Mouse (Mus musculus) Patski (cell line): ENCODE data around the gene Atp2c1. TPM values are rescaled to one million over a fixed set of nuclear protein-coding genes. Genes with fewer than 3 reads are reported as not detected.

ENCODE experiments used
- ATAC-seq: fragments of 100-300 bp; one replicate; pipeline ENCODE4 v1.8.0; 2021
- CTCF ChIA-PET: fragments of 350-600 bp; sonication (Branson Sonifier 250); formaldehyde crosslinking; loops from one replicate; lab custom pipeline; 2022; ENCODE audit warnings: inconsistent platforms; lab: Charles Lee
- POLR2A ChIA-PET: fragments of 350-600 bp; sonication (Branson Sonifier 250); formaldehyde crosslinking; loops from one replicate; lab custom pipeline; 2022; ENCODE audit warnings: antibody characterized with exemption, inconsistent platforms; lab: Charles Lee
- DNase-seq: peaks from one replicate; pipeline ENCODE4 v3.0.0-alpha.2; 2011; ENCODE audit warnings: low read depth, low spot score
- H3K27me3 ChIP-seq: fragments of 371-371 bp; one replicate; pipeline ENCODE4 v1.5.1; 2021
- CTCF ChIP-seq: fragments of 100-300 bp; IDR thresholded peaks from one replicate; pipeline ENCODE4 v1.5.1; 2021
- in situ Hi-C: fragments of 300-500 bp; cut with MboI; formaldehyde crosslinking; loops from 3 replicates; pipeline ENCODE4 v1.11.1; 2018; ENCODE audit warnings: low pct_unique_long_range_greater_than_20kb, mixed read lengths
- polyA plus RNA-seq: library from polyadenylated mRNA; unstranded; gene quantifications from one replicate; pipeline ENCODE4 v1.2.3, GENCODE M21; 2021

Atp2c1 gene
- polyA plus RNA-seq, 1 experiment from 2014 or later, result 60.1 TPM

- ATAC-seq (no peak), DNase-seq (no peak)
- in situ Hi-C loops, result no loop called here
- H3K27me3 ChIP-seq, result no peaks in the 10 kb centered on the region
- ChIA-PET POLR2A (no interaction called here), CTCF (interaction anchor here (1.0 to 1.3 kb wide), 2 partner anchors 9 to 15 kb away, joined by 3 read pairs; no protein-coding TSS in a partner anchor)
- TF ChIP-seq CTCF, result no peak
These were observed 68.1 kb downstream of the Atp2c1 start for GRCm38 (mm10) chr9:105459032-105459431.

GRCm38 (mm10) chr9:105408549-105408948 lies 118.6 kb downstream of the Atp2c1 start:
- ChIA-PET POLR2A (no interaction called here), CTCF (interaction anchor here (1.7 kb wide), 1 partner anchor 13 kb away, joined by 8 read pairs; the partner anchor contains the start of genes Aste1 and Nek11)
- DNase-seq (no peak), ATAC-seq (no peak)
- no peak for TF ChIP-seq CTCF
- no peaks in the 10 kb centered on the region for H3K27me3 ChIP-seq
- in situ Hi-C loops, result no loop called here

GRCm38 (mm10) chr9:105395218-105395627 lies 131.9 kb downstream of the Atp2c1 start, which contains the start of the genes Aste1 and Nek11:
TSS of gene Aste1 (plus strand) at chr9:105395392.
TSS of gene Nek11 (minus strand) at chr9:105395524.
- DNase-seq, result peak; percentile 35
- peak; percentile 97 for ATAC-seq
- ChIA-PET CTCF (interaction anchor here (3.2 kb wide), 1 partner anchor 13 kb away, joined by 8 read pairs; no protein-coding TSS in a partner anchor), POLR2A (interaction anchor here (0.6 to 1.5 kb wide), 2 partner anchors 100 to 778 kb away, joined by 4 to 6 read pairs; no protein-coding TSS in a partner anchor)
- no peak for TF ChIP-seq CTCF
- no peaks in the 10 kb centered on the region for H3K27me3 ChIP-seq
- in situ Hi-C loops, result loop anchor here (10.0 to 25.0 kb wide), 3 partner anchors 220 to 980 kb away; partner anchors contain the start of gene Mrpl3

GRCm38 (mm10) chr9:105394720-105395119 lies 132.4 kb downstream of the Atp2c1 start:
- in situ Hi-C loops, result loop anchor here (5.0 to 25.0 kb wide), 4 partner anchors 220 to 980 kb away; partner anchors contain the start of gene Mrpl3
- ChIA-PET CTCF (interaction anchor here (1.9 to 3.2 kb wide), 2 partner anchors 14 to 820 kb away, joined by 7 to 8 read pairs; no protein-coding TSS in a partner anchor), POLR2A (interaction anchor here (1.5 kb wide), 1 partner anchor 100 kb away, joined by 6 read pairs; no protein-coding TSS in a partner anchor)
- no peaks in the 10 kb centered on the region for H3K27me3 ChIP-seq
- ATAC-seq (peak; percentile 6), DNase-seq (no peak)
- no peak for TF ChIP-seq CTCF

GRCm38 (mm10) chr9:105390616-105391015 lies 136.5 kb downstream of the Atp2c1 start:
- ChIA-PET POLR2A (interaction anchor here (0.6 kb wide), 1 partner anchor 894 kb away, joined by 4 read pairs; no protein-coding TSS in a partner anchor), CTCF (interaction anchor here (1.1 to 1.4 kb wide), 2 partner anchors 14 to 816 kb away, joined by 3 to 4 read pairs; no protein-coding TSS in a partner anchor)
- H3K27me3 ChIP-seq, result no peaks in the 10 kb centered on the region
- no peak for ATAC-seq
- TF ChIP-seq CTCF, result no peak
- DNase-seq, result no peak
- in situ Hi-C loops, result loop anchor here (5.0 to 25.0 kb wide), 4 partner anchors 224 to 976 kb away; partner anchors contain the start of gene Mrpl3

GRCm38 (mm10) chr9:105389289-105389688 lies 137.8 kb downstream of the Atp2c1 start:
- no peaks in the 10 kb centered on the region for H3K27me3 ChIP-seq
- ChIA-PET POLR2A (no interaction called here), CTCF (interaction anchor here (0.8 to 0.9 kb wide), 2 partner anchors 11 to 13 kb away, joined by 3 read pairs; no protein-coding TSS in a partner anchor)
- ATAC-seq (no peak), DNase-seq (no peak)
- in situ Hi-C loops, result loop anchor here (25.0 kb wide), 1 partner anchor 327 kb away; the partner anchor contains the start of gene Mrpl3
- TF ChIP-seq CTCF, result peak; percentile 71

GRCm38 (mm10) chr9:105387403-105387802 lies 139.7 kb downstream of the Atp2c1 start:
- ChIA-PET POLR2A (interaction anchor here (0.6 kb wide), 1 partner anchor 816 kb away, joined by 3 read pairs; no protein-coding TSS in a partner anchor), CTCF (interaction anchor here (1.5 kb wide), 1 partner anchor 813 kb away, joined by 3 read pairs; no protein-coding TSS in a partner anchor)
- no peak for ATAC-seq
- TF ChIP-seq CTCF, result no peak
- no peak for DNase-seq
- in situ Hi-C loops, result loop anchor here (25.0 kb wide), 1 partner anchor 325 kb away; the partner anchor contains the start of gene Mrpl3
- H3K27me3 ChIP-seq, result no peaks in the 10 kb centered on the region

- H3K27me3 ChIP-seq, result no peaks in the 10 kb centered on the region
- no peak for DNase-seq
- no peak for TF ChIP-seq CTCF
- in situ Hi-C loops, result loop anchor here (25.0 kb wide), 1 partner anchor 317 kb away; the partner anchor contains the start of gene Mrpl3
- no peak for ATAC-seq
- POLR2A ChIA-PET, result no interaction called here
- CTCF ChIA-PET, result no interaction called here
These were observed 147.5 kb downstream of the Atp2c1 start for GRCm38 (mm10) chr9:105379533-105380145.

- in situ Hi-C loops, result loop anchor here (25.0 kb wide), 1 partner anchor 315 kb away; the partner anchor contains the start of gene Mrpl3
- POLR2A ChIA-PET, result no interaction called here
- DNase-seq, result no peak
- no peak for TF ChIP-seq CTCF
- H3K27me3 ChIP-seq, result no peaks in the 10 kb centered on the region
- CTCF ChIA-PET, result interaction anchor here (2.9 kb wide), 1 partner anchor 12 kb away, joined by 7 read pairs; no protein-coding TSS in a partner anchor
- no peak for ATAC-seq
These were observed 149.5 kb downstream of the Atp2c1 start for GRCm38 (mm10) chr9:105377622-105378021.

GRCm38 (mm10) chr9:105376954-105377530 lies 150.1 kb downstream of the Atp2c1 start:
- ChIA-PET POLR2A (no interaction called here), CTCF (interaction anchor here (1.5 to 2.9 kb wide), 2 partner anchors 11 to 13 kb away, joined by 3 to 7 read pairs; no protein-coding TSS in a partner anchor)
- no peak for ATAC-seq
- H3K27me3 ChIP-seq, result no peaks in the 10 kb centered on the region
- in situ Hi-C loops, result loop anchor here (25.0 kb wide), 1 partner anchor 315 kb away; the partner anchor contains the start of gene Mrpl3
- DNase-seq, result no peak
- TF ChIP-seq CTCF, result no peak
